Mouse (Mus musculus) urinary bladder, postnatal 14 days (tissue): ENCODE measurements around the gene Gm21860.
"Not testable (repeated sequence)": the region's sequence is repeated elsewhere in the genome, so short reads cannot be mapped to it uniquely, and the experiment has no call there.

Experiments
- DNase-seq: peaks from one replicate; pipeline ENCODE4 v3.0.0; 2021; ENCODE audit warnings: low spot score

Gm21860 gene

DNA sequence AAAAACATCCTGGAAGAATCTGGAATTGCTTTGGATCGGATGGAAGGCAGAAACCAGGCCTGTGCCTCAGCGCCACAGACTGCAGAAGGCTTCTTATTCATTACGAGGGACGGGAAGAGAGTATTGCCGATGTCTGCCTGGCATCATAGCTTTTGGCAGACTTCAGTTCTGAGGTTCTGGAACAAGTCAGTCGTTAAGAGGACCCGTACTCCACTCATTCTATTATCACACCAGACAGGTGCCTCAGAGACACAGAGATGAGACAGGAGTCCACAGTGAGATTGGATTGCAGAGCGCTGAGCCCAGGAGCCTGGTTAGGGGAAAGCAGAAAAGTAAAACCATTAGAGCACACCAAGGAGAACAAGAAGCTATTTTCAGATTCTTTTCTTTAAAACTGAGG, at the start of gene Gm21860:
Gm21860 (minus strand) TSS at position 101 of the 400 bp plus-strand sequence.
- not testable (repeated sequence) for DNase-seq

DNA sequence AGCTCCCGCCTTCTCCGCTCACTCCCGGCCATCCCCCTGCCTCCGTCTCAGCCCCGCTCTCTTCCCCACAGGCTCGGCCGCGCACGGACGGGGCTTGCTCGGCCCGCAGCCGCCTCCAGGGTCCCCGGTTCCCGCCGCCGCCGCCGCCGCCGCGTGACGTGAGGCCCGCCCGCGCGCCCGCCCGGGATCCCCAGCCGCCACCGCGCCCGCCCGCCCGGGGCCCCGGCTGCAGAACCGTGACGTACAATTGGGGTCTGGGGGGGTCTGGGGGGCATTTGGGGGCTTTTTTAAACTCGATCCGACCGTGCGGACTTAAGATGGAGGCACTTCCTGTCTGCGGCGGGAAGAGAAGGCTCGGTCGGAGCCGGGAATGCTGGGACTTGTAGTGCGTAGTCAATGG, 29.8 kb upstream of the Gm21860 start, which contains the start of gene Gm47283:
Gm47283 (plus strand) TSS at position 301 of the 400 bp plus-strand sequence.
- not testable (repeated sequence) for DNase-seq

- not testable (repeated sequence) for DNase-seq
Observed at GRCm38 (mm10) chrY:90745256-90745655, 9.4 kb downstream of the Gm21860 start.

- DNase-seq = peak; percentile 93
Observed at GRCm38 (mm10) chrY:90744381-90744981, 10.1 kb downstream of the Gm21860 start.

DNA sequence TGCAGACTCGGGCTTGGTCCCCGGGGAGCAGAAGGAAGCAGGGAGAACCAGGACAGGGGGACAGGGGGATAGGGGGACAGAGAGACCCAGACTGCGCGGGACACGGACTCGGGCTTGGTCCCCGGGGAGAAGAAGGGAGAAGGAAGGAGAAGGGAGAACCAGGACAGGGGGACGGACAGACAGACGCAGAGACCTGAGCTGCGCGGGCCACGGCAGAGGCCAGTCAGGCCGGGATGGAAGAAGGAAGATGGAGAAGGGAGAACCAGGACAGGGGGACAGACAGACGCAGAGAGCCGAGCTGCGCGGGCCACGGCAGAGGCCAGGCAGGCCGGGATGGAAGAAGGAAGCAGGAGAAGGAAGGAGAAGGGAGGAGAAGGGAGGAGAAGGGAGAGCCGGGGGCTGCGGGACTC, 10.8 kb downstream of the Gm21860 start:
- no peak for DNase-seq

GRCm38 (mm10) chrY:90743053-90743810, 11.4 kb downstream of the Gm21860 start:
- DNase-seq = not testable (repeated sequence)

DNA sequence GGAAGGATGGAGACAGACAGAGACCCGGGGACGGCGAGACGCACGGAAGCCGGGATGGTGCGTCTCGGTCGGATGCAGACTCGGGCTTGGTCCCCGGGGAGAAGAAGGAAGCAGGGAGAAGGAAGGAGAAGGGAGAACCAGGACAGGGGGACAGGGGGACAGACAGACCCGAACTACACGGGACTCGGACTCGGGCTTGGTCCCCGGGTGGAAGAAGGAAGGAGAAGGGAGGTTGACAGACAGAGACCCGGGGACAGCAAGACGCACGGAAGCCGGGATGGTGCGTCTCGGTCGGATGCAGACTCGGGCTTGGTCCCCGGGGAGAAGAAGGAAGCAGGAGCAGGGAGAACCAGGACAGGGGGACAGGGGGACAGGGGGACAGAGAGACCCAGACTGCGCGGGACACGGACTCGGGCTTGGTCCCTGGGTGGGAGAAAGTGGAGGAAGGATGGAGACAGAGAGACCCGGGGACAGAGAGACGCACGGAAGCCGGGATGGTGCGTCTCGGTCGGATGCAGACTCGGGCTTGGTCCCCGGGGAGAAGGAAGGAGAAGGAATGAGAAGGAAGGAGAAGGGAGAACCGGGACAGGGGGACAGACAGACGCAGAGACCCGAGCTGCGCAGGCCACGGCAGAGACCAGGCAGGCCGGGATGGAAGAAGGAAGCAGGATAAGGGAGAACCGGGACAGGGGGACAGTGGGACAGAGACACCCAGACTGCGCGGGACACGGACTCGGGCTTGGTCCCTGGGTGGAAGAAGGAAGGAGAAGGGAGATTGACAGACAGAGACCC, 12.2 kb downstream of the Gm21860 start:
- DNase-seq = not testable (repeated sequence)

DNA sequence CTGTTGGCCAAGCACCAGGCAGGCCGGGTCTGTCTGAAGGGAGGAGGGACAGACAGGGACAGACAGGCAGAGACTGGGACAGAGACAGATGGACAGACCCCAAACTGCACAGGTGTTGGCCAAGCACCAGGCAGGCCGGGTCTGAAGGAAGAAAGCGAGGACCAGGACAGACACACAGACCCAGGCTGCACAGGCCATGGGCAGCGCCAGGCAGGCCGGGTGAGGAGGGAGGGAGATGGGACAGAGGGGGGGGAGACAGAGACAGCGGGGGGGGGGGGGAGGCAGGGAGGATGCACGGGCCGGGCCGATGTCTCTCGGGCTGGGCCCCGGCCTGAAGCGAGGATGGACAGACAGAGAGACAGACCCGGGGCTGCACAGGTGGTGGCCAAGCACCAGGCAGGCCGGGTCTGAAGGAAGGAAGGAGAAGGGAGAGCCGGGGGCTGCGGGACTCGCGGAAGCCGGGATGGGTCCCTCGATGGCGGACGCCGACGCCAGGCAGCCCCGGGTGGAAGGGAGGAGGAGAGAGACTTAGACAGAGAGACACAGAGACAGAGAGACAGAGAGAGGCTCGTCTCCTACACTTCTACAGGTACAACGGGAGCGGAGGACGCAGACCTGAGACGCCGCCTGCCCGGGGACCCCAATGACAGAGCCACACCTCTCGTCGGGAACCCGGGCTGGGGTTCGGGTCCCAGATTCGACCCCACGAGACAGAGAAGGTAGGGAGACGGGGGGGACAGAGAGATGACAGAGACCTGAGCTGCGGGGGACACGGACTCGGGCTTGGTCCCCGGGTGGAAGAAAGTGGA, 13.0 kb downstream of the Gm21860 start:
- peak; percentile 50 for DNase-seq

DNA sequence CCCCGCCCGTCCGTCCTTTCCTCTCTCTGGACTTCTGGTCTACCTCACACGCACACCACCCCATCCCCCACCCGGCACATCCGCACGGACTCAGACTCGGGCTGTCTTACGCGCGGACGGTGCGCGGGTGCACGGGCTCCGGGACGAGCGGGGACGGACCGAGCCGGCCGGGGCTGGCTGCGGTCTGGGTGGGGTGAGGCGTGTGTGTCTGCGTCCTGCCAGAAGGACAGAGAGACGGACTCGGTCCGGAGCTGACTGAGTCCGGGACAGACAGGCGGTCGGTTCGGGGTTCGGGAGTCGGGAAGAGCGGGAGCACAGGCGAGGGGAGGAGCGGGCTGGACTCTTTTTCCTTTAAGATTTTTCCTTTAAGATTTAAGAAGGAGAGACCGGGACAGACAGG, 13.6 kb downstream of the Gm21860 start:
- DNase-seq = not testable (repeated sequence)

- DNase-seq = peak; percentile 43
Observed at GRCm38 (mm10) chrY:90740013-90740561, 14.5 kb downstream of the Gm21860 start.

- DNase-seq = peak; percentile 31
Observed at GRCm38 (mm10) chrY:90739531-90740012, 15.0 kb downstream of the Gm21860 start.

DNA sequence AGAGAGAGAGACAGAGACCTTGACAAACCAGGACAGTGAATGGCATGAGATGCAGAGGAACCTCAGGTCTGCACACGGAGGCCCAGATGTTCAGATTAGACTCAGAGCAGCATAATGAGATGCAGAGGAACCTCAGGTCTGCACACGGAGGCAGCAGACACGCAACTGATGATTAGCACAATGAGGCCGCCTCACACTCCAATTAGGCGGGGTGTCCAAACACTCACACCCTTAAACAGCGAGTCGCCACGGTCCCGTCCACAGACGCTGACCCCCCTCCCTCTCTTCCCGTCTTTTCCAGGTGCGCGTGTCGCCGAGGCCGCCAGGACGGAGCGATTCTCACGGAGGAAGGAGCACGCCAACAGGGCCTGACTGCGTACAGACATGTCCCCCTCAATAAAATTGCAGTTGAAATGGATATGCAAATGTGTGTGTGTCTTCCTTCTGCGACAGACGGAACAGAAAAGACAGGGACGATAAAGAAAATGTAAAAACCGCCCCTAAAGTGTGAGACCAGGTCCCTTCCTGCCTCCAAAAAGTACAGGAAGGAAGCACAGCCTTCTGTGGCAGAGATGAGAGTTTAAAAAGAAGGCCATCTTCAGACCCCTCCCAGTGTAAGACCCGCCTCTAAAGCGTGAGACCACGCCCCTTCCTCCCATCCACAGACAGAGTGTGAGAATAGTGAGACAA, 15.6 kb downstream of the Gm21860 start:
- peak; percentile 46 for DNase-seq

- DNase-seq = no peak
Observed at GRCm38 (mm10) chrY:90738431-90738680, 16.3 kb downstream of the Gm21860 start.

DNA sequence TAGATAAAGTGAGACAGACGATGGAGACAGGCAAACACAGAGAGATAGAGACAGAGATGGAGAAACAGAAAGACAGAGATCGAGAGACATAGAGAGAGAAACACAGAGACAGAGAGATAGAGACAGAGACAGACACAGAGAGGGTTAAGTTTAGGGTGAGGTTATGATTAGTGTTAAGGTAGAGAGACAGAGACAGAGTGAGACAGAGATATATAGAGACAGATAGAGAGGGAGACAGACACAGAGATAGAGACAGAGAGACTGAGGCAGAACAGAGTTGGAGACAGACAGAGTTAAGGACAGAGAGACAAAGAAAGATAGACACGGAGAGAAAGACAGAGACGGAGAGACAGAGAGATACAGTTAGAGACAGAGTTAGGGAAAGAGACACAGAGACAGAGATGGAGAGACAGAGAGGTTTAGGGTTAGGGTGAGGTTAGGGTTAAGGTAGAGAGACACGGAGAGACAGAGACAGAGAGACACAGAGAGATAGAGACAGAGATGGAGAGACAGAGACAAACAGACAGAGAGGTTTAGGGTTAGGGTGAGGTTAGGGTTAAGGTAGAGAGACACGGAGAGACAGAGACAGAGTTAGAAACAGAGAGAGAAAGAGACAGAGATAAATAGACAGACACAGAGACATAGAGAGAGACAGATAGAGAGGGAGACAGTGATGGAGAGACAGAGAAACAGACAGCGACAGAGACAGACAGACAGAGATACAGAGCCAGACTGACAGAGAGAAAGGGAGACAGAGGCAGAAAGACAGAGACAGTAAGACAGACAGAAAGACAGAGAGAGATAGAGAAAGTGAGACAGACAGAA, 16.8 kb downstream of the Gm21860 start:
- DNase-seq = no peak

- DNase-seq = not testable (repeated sequence)
Observed at GRCm38 (mm10) chrY:90736217-90737000, 18.2 kb downstream of the Gm21860 start.

- not testable (repeated sequence) for DNase-seq
Observed at GRCm38 (mm10) chrY:90735181-90735895, 19.3 kb downstream of the Gm21860 start.

DNA sequence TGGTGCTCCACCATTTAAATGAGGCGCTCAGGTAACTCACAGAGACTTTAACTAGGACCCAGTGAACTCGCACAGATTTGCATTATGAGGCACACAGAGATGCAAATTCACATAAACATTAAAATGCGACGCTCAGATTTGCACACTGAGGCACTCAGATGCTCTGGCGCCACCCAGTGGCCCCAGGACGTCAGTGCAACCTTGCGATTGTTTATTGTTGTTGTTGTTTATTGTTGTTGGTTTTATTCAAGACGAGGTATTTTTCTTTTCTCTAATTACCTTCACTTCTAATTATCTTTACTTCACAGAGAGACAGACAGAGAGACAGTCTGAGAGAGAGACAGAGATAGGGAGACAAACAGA, 20.3 kb downstream of the Gm21860 start:
- DNase-seq = not testable (repeated sequence)

GRCm38 (mm10) chrY:90733656-90734333, 20.8 kb downstream of the Gm21860 start:
- DNase-seq = not testable (repeated sequence)
